Mouse (Mus musculus) lung, postnatal 10 days (tissue): ENCODE results near the gene Smim14.

ENCODE experiments used
- DNase-seq: peaks from one replicate; pipeline ENCODE4 v3.0.0; 2021

Smim14 gene

GRCm38 (mm10) chr5:65457086-65457827 is 79.7 kb downstream of the Smim14 start:
- peak; percentile 73 for DNase-seq

- no peak for DNase-seq
Observed at GRCm38 (mm10) chr5:65454771-65455170, 82.2 kb downstream of the Smim14 start.

GRCm38 (mm10) chr5:65448941-65449340 is 88.0 kb downstream of the Smim14 start:
- DNase-seq, result no peak

DNA sequence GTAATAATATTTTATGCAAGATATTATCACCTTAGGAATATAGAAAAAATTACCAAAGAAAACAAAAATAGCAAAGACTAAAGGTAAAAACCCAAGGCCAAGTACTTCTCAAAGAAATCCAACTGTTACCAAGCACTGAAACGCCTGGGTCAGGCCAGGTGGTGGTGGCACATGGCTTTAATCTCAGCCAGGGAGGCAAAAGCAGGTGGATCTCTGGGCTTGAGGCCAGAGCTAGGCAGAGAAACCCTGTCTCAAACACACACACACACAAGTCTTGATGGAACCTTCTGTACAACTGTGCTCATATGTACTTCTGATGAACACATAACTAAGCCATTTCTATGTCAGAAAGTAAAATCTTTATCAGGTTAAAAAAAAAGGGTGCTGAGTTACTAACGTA is 89.2 kb downstream of the Smim14 start:
- no peak for DNase-seq

DNA sequence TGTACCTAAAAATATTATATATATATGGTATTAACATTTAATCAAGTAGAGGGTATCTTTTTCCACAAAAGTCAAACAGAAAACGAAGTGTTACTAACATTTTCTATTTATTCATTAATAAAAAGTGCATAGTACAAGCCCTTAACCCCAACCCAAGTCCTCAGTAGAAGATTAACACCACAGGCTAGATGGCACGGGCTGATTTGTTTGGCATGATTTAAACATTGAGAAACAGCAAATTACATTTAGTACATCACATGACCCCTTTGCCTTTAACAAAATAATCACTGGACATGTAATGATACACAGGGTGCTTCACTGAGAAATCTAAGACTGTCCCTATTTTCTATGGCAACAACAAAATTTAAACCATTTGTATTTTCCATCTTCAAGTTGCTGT is 90.2 kb downstream of the Smim14 start:
- DNase-seq, result no peak

GRCm38 (mm10) chr5:65444981-65445380 is 92.0 kb downstream of the Smim14 start:
- no peak for DNase-seq

DNA sequence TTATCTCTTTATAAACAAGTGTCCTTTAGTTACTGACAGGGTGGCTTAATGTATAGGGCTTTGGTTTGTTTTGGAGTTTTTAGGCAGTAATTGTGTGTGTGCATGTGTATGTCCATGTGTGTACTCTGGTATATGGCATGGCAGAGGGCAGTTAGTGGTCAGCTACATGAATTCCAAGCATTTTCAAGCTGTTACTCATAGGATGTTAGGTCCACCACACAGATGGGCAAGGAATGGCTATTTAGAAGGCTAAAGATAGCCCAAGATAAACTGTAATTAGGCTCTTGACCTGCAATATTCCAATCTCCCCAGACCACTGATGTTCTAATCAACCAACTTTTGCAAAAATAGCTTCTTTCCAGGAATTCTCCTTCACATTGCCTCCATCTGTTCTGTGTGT is 98.9 kb downstream of the Smim14 start:
- no peak for DNase-seq

DNA sequence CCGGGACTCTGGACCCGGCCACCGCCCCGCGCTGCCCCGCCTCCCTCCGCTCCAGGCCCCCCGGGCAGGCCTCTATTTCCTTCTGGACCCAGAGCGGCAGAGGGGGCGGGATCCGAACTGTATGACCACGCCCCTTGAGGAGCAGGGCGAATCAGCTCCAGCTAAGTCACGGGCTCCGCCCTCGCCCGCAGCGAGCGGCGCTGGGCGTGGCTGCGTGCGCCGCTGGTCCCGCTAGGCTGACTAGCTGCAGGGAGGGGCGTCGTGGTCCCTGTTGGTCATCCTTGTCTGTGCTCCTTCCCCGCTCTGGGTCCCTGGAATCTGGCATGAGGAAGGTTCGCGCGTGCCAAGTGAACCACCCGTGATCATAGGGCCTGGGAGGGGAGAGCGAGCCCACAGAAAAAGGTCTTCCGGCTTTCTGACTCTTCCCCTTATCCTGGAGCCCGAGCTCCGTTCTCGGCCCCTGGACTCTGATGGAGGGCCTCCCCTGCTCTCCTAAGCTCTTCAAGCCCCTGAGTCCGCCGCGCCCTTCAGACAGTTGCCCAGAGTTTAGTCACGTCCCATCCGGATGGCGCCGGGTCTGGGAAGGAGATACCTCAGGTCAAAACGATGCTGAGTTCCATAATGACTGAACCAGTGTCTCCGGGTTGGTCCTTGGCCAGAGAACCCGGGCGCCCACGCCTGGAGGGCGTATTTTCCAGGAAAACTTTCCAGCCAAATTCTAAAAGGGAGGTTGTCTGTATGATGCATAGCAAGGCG is 101.0 kb downstream of the Smim14 start, which contains the start of gene Ugdh:
TSS of gene Ugdh (minus strand) at position 144 of the 756 bp plus-strand sequence.
- peak; percentile 99 for DNase-seq

GRCm38 (mm10) chr5:65435363-65435805 is 101.6 kb downstream of the Smim14 start:
- no peak for DNase-seq

DNA sequence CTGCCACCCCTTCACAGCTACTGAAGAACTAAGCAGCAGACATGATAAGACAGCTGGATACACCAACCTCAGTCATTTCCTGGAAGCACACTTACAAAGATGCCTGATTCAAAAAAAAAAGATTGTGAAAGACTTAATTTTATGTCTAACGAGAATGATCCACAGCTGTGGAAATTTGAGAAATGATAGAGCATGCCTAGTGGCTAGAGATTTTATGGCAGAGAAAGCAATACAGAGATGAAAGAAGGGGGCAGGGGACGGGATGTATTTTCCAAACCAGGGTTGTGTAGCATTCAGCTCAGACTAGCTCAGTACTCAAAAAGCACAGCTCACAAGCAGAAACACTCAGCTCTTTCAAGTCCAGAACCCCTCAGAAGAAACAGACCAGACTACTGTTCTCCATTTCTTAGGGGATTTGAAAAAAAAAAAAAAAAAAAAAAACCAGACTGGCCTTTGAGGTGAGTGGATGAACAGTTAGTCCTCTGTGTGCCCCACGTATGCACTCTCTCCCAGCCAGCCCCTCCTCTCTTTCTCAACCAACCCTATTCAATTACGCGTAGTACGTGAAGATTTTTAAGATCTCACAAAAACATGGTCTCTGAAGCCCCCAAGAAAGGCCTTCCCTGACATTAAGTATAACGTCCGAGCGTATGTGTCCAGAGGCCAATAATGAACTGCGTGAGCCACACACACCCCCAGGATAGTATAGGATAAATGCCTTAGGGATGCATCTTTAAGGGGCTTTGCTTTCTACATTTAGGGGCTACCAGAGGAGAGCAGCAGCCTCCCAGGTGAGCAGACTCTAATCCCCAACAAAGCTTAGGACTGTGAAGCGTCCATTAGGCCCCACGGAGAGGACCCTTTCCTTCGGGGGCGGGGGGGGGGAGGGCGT is 102.3 kb downstream of the Smim14 start:
- DNase-seq, result peak; percentile 24

DNA sequence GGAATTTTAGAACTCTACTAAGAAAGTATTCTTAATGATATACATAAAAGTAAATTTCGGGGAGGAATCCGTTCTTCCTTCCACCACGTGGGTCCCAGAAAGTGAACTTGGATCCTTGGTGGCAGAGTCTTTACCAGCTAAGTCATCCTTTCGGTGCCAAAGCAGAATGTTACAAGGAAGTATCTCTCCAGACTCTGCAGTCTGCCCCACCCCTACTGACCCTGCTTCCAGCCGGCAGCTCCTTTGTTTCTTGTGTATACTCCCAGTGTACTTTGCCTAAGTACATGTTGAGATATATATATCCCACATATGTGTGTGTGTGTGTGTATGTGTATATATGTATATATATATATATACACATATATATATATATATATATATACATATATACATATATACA is 107.5 kb downstream of the Smim14 start:
- no peak for DNase-seq

DNA sequence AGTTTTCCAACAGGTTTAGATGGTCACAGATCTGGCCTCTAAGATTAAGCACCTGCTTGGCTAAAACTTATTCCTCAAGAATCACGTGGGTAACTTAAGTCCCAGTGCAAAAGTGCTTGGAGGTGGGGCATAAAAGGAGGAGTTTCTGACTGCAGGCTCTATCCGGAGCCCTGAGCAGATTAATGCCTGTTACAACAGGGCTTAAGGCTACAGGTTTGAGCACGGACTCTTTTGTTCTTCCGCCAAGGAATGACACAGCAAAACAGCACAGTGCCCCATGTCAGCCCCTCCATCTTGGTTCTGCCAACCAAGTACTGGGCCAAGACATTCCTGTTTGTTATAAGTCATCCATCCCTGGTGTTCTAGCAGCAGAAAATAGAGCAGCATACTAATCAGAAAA is 108.7 kb downstream of the Smim14 start:
- peak; percentile 37 for DNase-seq

GRCm38 (mm10) chr5:65425251-65425650 is 111.7 kb downstream of the Smim14 start:
- DNase-seq, result no peak

GRCm38 (mm10) chr5:65424215-65424614 is 112.8 kb downstream of the Smim14 start:
- DNase-seq, result no peak

GRCm38 (mm10) chr5:65422803-65423202 is 114.2 kb downstream of the Smim14 start:
- DNase-seq, result no peak

- DNase-seq, result no peak
Observed at GRCm38 (mm10) chr5:65420822-65421221, 116.2 kb downstream of the Smim14 start.

GRCm38 (mm10) chr5:65419136-65419535 is 117.8 kb downstream of the Smim14 start:
- no peak for DNase-seq

GRCm38 (mm10) chr5:65415653-65416458 is 121.1 kb downstream of the Smim14 start:
- no peak for DNase-seq

DNA sequence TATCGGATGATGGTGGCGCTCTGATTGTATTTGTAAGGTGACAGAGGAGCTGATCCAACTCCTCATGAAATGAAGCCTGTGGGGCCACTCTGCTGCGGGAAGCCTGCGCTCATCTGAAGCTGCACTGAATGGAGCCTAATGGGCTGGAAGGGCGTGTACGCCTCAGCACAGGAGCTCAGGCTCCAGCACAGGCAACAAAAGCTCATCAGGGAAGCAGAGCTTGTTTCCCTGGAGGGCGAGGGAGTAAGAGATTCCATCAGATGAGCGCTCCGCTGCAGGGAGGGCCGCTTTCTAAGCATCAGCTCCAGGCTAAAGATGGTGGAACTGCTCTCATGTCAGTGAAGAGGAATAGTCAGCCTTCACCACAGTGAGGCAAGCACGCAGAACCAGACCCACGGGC is 129.0 kb downstream of the Smim14 start:
- no peak for DNase-seq

DNA sequence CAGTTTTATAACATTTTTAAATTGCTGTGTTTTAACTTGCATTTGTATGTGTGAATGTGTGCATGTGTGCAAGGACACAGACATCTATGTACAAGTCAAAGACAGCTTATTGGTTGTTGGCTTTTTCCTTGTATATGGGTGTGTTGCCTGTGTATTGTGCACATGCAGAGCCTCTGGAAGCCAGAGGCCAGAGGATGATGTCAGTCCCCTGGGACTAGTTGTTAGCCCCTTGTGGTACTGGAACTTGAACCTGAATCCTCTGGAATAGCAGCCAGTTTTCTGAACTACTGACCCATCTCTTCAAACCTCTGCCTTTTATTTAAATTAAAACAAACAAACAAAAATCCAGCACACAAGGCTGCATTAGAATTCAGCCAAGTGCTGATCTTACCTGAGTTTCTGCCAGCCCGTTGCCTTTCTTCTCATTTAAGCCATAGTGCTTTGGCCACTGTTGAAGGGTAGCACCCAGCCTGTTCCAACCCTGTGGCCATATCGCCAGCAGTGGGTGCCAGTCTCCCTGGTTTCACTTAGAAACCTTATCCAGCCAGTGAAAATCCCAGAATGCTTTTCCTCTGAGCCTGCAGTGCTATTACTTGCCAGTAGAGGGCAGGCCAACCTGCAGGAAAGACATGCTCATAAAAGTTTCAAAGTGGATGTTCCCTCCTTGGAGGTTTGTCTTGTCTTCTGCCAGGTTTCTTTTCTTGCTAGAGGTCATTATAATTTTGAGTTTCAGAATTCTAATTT is 135.6 kb downstream of the Smim14 start:
- peak; percentile 91 for DNase-seq
